Mouse (Mus musculus) liver, embryonic 14.5 days (tissue): ENCODE results near the gene Pafah1b2.

Experiments
- CTCF ChIP-seq: IDR thresholded peaks from 2 replicates; pipeline ENCODE4 v1.5.1; 2016; ENCODE audit warnings: antibody characterized with exemption, low read depth, control low read depth
- EP300 ChIP-seq: IDR thresholded peaks from 2 replicates; pipeline ENCODE4 v1.6.1; 2016; ENCODE audit warnings: antibody characterized with exemption, low read depth

DNA sequence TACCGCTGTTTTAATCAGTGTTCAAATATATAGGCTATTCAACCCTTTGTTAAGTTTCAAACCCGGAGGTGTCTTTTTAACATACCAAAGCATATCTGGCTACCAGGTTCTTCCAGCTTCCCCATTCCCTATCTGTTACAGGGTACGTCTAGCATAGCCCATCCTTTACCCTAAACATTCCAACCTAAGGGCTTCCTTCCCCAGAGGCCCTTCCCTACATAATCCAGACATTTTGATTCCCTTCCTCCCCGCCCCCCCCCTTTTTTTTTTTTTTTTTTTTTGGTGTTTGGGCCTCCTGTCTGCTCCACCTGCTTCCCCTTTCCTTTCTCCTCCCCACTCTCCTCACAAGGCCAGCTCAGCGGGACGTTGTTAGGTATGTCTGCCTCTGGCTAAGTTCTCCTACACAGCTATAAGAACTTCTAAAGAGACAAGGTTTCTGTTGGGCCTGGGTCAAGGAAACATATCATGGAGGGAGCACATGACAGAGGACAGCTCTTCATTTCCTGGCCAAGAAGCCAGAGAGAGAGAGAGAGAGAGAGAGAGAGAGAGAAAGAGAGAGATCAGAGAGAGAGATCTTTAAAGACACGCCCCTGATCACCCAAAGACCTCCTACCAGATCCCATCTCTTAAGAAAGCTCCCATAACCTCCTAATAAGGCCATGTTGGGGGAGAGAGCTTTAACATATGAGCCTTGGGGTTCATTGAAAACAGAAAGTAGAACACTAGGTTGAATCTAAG, 3.4 kb downstream of the Pafah1b2 start:
- TF ChIP-seq CTCF (no peak), EP300 (no peak)
